Mouse (Mus musculus): Measurements from ENCODE around the gene Tanc1. TPM values are rescaled to one million over a fixed set of nuclear protein-coding genes. Genes with fewer than 3 reads are reported as not detected.

Tanc1 gene
- polyA plus RNA-seq, 1 experiment, result 0.01 TPM

GRCm38 (mm10) chr2:59672686-59673085, 60.8 kb downstream of the Tanc1 start:
- no peak for TF ChIP-seq GATA1 (IDR thresholded peaks at IDR 0.05; ENCODE audit: low read length)
- no peak for TF ChIP-seq TAL1 (IDR thresholded peaks at IDR 0.05; ENCODE audit: low read length)

GRCm38 (mm10) chr2:59673351-59673750, 61.5 kb downstream of the Tanc1 start:
- H3K27me3 ChIP-seq (ENCODE audit: control insufficient read depth), result no peaks in the 10 kb centered on the region
- no peak overlapping the region for H3K4me3 ChIP-seq (replicated peaks)
- H3K9me3 ChIP-seq (ENCODE audit: control insufficient read depth, low read length), result no peaks in the 10 kb centered on the region
- TF ChIP-seq GATA1 (IDR thresholded peaks at IDR 0.05; ENCODE audit: low read length), result no peak
- no peak for TF ChIP-seq TAL1 (IDR thresholded peaks at IDR 0.05; ENCODE audit: low read length)
- no peaks in the 10 kb centered on the region for H3K4me1 ChIP-seq (ENCODE audit: control insufficient read depth)
- H3K36me3 ChIP-seq (ENCODE audit: control insufficient read depth), result no peaks in the 10 kb centered on the region

More at GRCm38 (mm10) chr2:59672686-59673085, 60.8 kb downstream of the Tanc1 start:
- Histone ChIP-seq H3K4me3 (replicated peaks) (no peak overlapping the region), H3K27me3 (ENCODE audit: control insufficient read depth) (no peaks in the 10 kb centered on the region), H3K36me3 (ENCODE audit: control insufficient read depth) (no peaks in the 10 kb centered on the region), H3K4me1 (ENCODE audit: control insufficient read depth) (no peaks in the 10 kb centered on the region), H3K9me3 (ENCODE audit: control insufficient read depth, low read length) (no peaks in the 10 kb centered on the region)

GRCm38 (mm10) chr2:59673877-59674276, 62.0 kb downstream of the Tanc1 start:
- Histone ChIP-seq H3K4me3 (replicated peaks) (no peak overlapping the region), H3K4me1 (ENCODE audit: control insufficient read depth) (no peaks in the 10 kb centered on the region), H3K9me3 (ENCODE audit: control insufficient read depth, low read length) (no peaks in the 10 kb centered on the region), H3K27me3 (ENCODE audit: control insufficient read depth) (no peaks in the 10 kb centered on the region), H3K36me3 (ENCODE audit: control insufficient read depth) (no peaks in the 10 kb centered on the region)
- TF ChIP-seq GATA1 (IDR thresholded peaks at IDR 0.05; ENCODE audit: low read length) (no peak), TAL1 (IDR thresholded peaks at IDR 0.05; ENCODE audit: low read length) (no peak)

GRCm38 (mm10) chr2:59675270-59675995, 63.6 kb downstream of the Tanc1 start:
- no peak overlapping the region for H3K4me3 ChIP-seq (replicated peaks)
- H3K36me3 ChIP-seq (ENCODE audit: control insufficient read depth), result no peaks in the 10 kb centered on the region
- no peak for TF ChIP-seq GATA1 (IDR thresholded peaks at IDR 0.05; ENCODE audit: low read length)
- TF ChIP-seq TAL1 (IDR thresholded peaks at IDR 0.05; ENCODE audit: low read length), result no peak
- no peaks in the 10 kb centered on the region for H3K9me3 ChIP-seq (ENCODE audit: control insufficient read depth, low read length)
- H3K27me3 ChIP-seq (ENCODE audit: control insufficient read depth), result no peaks in the 10 kb centered on the region
- H3K4me1 ChIP-seq (ENCODE audit: control insufficient read depth), result no peaks in the 10 kb centered on the region

- no peak overlapping the region for H3K4me3 ChIP-seq (replicated peaks)
- no peaks in the 10 kb centered on the region for H3K27me3 ChIP-seq (ENCODE audit: control insufficient read depth)
- H3K36me3 ChIP-seq (ENCODE audit: control insufficient read depth), result no peaks in the 10 kb centered on the region
- no peaks in the 10 kb centered on the region for H3K9me3 ChIP-seq (ENCODE audit: control insufficient read depth, low read length)
- no peak for TF ChIP-seq TAL1 (IDR thresholded peaks at IDR 0.05; ENCODE audit: low read length)
- no peak for TF ChIP-seq GATA1 (IDR thresholded peaks at IDR 0.05; ENCODE audit: low read length)
- no peaks in the 10 kb centered on the region for H3K4me1 ChIP-seq (ENCODE audit: control insufficient read depth)
Observed at GRCm38 (mm10) chr2:59676041-59676440, 64.2 kb downstream of the Tanc1 start.

GRCm38 (mm10) chr2:59676442-59676841, 64.6 kb downstream of the Tanc1 start:
- no peak overlapping the region for H3K4me3 ChIP-seq (replicated peaks)
- H3K4me1 ChIP-seq (ENCODE audit: control insufficient read depth), result no peaks in the 10 kb centered on the region
- no peaks in the 10 kb centered on the region for H3K9me3 ChIP-seq (ENCODE audit: control insufficient read depth, low read length)
- TF ChIP-seq TAL1 (IDR thresholded peaks at IDR 0.05; ENCODE audit: low read length) (no peak), GATA1 (IDR thresholded peaks at IDR 0.05; ENCODE audit: low read length) (no peak)
- H3K27me3 ChIP-seq (ENCODE audit: control insufficient read depth), result no peaks in the 10 kb centered on the region
- no peaks in the 10 kb centered on the region for H3K36me3 ChIP-seq (ENCODE audit: control insufficient read depth)

- H3K4me3 ChIP-seq (replicated peaks), result no peak overlapping the region
- no peaks in the 10 kb centered on the region for H3K4me1 ChIP-seq (ENCODE audit: control insufficient read depth)
- TF ChIP-seq TAL1 (IDR thresholded peaks at IDR 0.05; ENCODE audit: low read length) (no peak), GATA1 (IDR thresholded peaks at IDR 0.05; ENCODE audit: low read length) (no peak)
- H3K36me3 ChIP-seq (ENCODE audit: control insufficient read depth), result no peaks in the 10 kb centered on the region
- H3K27me3 ChIP-seq (ENCODE audit: control insufficient read depth), result no peaks in the 10 kb centered on the region
- no peaks in the 10 kb centered on the region for H3K9me3 ChIP-seq (ENCODE audit: control insufficient read depth, low read length)
Observed at GRCm38 (mm10) chr2:59679424-59680020, 67.7 kb downstream of the Tanc1 start.

GRCm38 (mm10) chr2:59680736-59681135, 68.9 kb downstream of the Tanc1 start:
- Histone ChIP-seq H3K27me3 (ENCODE audit: control insufficient read depth) (no peaks in the 10 kb centered on the region), H3K4me1 (ENCODE audit: control insufficient read depth) (no peaks in the 10 kb centered on the region), H3K9me3 (ENCODE audit: control insufficient read depth, low read length) (no peaks in the 10 kb centered on the region), H3K4me3 (replicated peaks) (no peak overlapping the region), H3K36me3 (ENCODE audit: control insufficient read depth) (no peaks in the 10 kb centered on the region)
- TF ChIP-seq GATA1 (IDR thresholded peaks at IDR 0.05; ENCODE audit: low read length) (no peak), TAL1 (IDR thresholded peaks at IDR 0.05; ENCODE audit: low read length) (no peak)

- H3K9me3 ChIP-seq (ENCODE audit: control insufficient read depth, low read length), result no peaks in the 10 kb centered on the region
- no peak overlapping the region for H3K4me3 ChIP-seq (replicated peaks)
- no peaks in the 10 kb centered on the region for H3K4me1 ChIP-seq (ENCODE audit: control insufficient read depth)
- no peaks in the 10 kb centered on the region for H3K27me3 ChIP-seq (ENCODE audit: control insufficient read depth)
- no peaks in the 10 kb centered on the region for H3K36me3 ChIP-seq (ENCODE audit: control insufficient read depth)
- TF ChIP-seq GATA1 (IDR thresholded peaks at IDR 0.05; ENCODE audit: low read length) (no peak), TAL1 (IDR thresholded peaks at IDR 0.05; ENCODE audit: low read length) (no peak)
Observed at GRCm38 (mm10) chr2:59681181-59681580, 69.3 kb downstream of the Tanc1 start.
